Mouse (Mus musculus): ENCODE data around the gene Sec31a.

- no peak for TF ChIP-seq CTCF (IDR thresholded peaks at IDR 0.05)
- no peak for TF ChIP-seq EP300 (IDR thresholded peaks at IDR 0.05)
These were observed 62.8 kb downstream of the Sec31a start for GRCm38 (mm10) chr5:100352986-100353848.

Data from lung, postnatal 0 days (tissue).